In the genomic region with DNA sequence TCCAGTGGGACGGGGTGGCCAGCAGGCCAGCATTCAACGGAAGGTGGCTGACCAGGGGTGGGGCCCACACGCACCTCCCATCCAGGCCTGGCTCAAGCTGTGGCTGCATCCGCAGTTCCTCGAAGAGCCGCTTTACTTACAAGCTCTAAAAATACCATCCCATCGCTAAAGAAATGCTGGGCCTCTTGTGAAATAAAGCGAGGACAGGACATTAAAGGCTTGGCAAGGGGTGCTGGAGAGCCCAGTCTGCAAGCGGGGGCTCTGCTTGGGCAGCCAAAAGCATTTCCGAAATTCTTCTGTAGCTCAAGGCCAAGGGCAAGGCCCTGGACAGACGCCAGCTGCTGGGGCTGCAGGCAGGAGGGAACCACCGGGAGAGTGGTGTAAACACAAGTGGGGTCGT, we compare ENCODE assay signal across 8 mouse cellular contexts. TPM values are rescaled to one million over a fixed set of nuclear protein-coding genes. Genes with fewer than 3 reads are reported as not detected.
A peak's percentile ranks its signal among the peaks of the same experiment; 100 is the strongest.
DNase-seq lines count a peak whose midpoint lies in the region; ATAC-seq and TF ChIP-seq lines count a peak whose summit lies in the region.
"Had no signal": no experiment of that assay in that cellular context is flagged by ENCODE, and none has a peak within 500 bp of the region (broad histone marks: within the 10 kb centered on the region; RNA-seq: fewer than 3 reads in every experiment).

No protein-coding gene starts in this region.

- H3K4me2 ChIP-seq in limb, embryonic 13.5 days (replicated peaks), result peak overlapping the region; percentile 27

- no peaks in the 10 kb centered on the region for H3K36me3 ChIP-seq in spleen, adult 2 months (ENCODE audit: control insufficient read depth, insufficient read depth, low read length)
- peaks cover 6% of the 10 kb centered on the region for H3K36me3 ChIP-seq in limb, embryonic 13.5 days

- no peaks in the 10 kb centered on the region; the same call in 1 of the 2 replicates for H3K4me1 ChIP-seq in spleen, adult 2 months (ENCODE audit: control insufficient read depth, insufficient read depth, insufficient read length)
- peaks cover 41% of the 10 kb centered on the region for H3K4me1 ChIP-seq in limb, embryonic 13.5 days

- no peak for TF ChIP-seq POLR2A in spleen, adult 2 months (IDR thresholded peaks at IDR 0.05; ENCODE audit: low read depth, low read length)

- H3K27ac ChIP-seq in spleen, adult 2 months (ENCODE audit: insufficient read depth, low read length), result 0 out of 2 replicates have a peak overlapping the region, but pooled peaks have one; percentile 17
- peak overlapping the region; percentile 87 for H3K27ac ChIP-seq in limb, embryonic 13.5 days
- H3K27ac ChIP-seq: liver, embryonic 14.5 days had no signal

- 0 out of 2 replicates have a peak, but pooled peaks cover 2% of the 10 kb centered on the region for H3K9me3 ChIP-seq in limb, embryonic 13.5 days

- TF ChIP-seq CTCF in spleen, adult 2 months (IDR thresholded peaks at IDR 0.05; ENCODE audit: extremely low read depth, insufficient read depth, insufficient read length, insufficient replicate concordance), result no peak

- WGBS in spleen, adult 2 months, result 83% methylated on average over 13 of the region's 13 CpGs
- 36% methylated on average over 13 of the region's 13 CpGs for WGBS in limb, embryonic 13.5 days

- no peak overlapping the region for H3K4me3 ChIP-seq in spleen, adult 2 months (ENCODE audit: extremely low read depth, insufficient read depth, insufficient read length)
- no peak overlapping the region for H3K4me3 ChIP-seq in limb, embryonic 13.5 days

- H3K9ac ChIP-seq in limb, embryonic 13.5 days, result no peak overlapping the region
- H3K9ac ChIP-seq: liver, embryonic 14.5 days had no signal

- 0 out of 2 replicates have a peak, but pooled peaks have one; percentile 16 for ATAC-seq in limb, embryonic 13.5 days (ENCODE audit: low FRiP score, low read depth)
- no peak for ATAC-seq in granulocyte monocyte progenitor cell, adult 5-6 weeks (replicated peaks; ENCODE audit: poor library complexity, severe bottlenecking)

- intact Hi-C loops in heart, postnatal 14 days (cut with DNase I), result no loop called here

- no peaks in the 10 kb centered on the region for H3K27me3 ChIP-seq in spleen, adult 2 months (ENCODE audit: control insufficient read depth, insufficient read depth, low read length)
- no peaks in the 10 kb centered on the region for H3K27me3 ChIP-seq in limb, embryonic 13.5 days

- no peak for DNase-seq in spleen, adult 2 months (ENCODE audit: low read depth in 1 of 2, low spot score in 2 of 2)
- no peak for DNase-seq in spleen, adult 12 weeks (ENCODE audit: low spot score)
- peak; percentile 44 for DNase-seq in fibroblast of lung, adult 2 months (ENCODE audit: low read depth)
- peak; percentile 71 to 81 for DNase-seq in heart, postnatal 14 days
- DNase-seq in ovary, postnatal 14 days (ENCODE audit: low spot score), result peak; percentile 78

RNA-seq across cellular contexts. Expression of gene Kazn, which starts 59.7 kb away (rescaled TPM):
- 13.2 and 18.5 TPM in 2 replicates for polyA plus RNA-seq in spleen, adult 2 months (2012; rRNA removed)
- 1 to 10 TPM; 5.2 to 5.9 TPM for total RNA-seq in heart, postnatal 14 days (2021)
- 14.4 and 15.3 TPM in 2 replicates for polyA plus RNA-seq in limb, embryonic 13.5 days (2015; fragmentation: Nextera tagmentation; extraction: Ambion mirVana)
- 1.1 TPM in 1 of 2 replicates, not detected in the other for total RNA-seq in granulocyte monocyte progenitor cell, adult 5-6 weeks (2014; fragmentation: Nextera tagmentation)
- total RNA-seq in granulocyte monocyte progenitor cell, adult 5-6 weeks (2017), result 0.09 and 3.5 TPM in 2 replicates

Comparison
In these comparisons a context has a peak if more than half of its experiments do, and no peak if none do; other contexts are left out.
1. DNase-seq: peak in fibroblast of lung, adult 2 months (single experiment), heart, postnatal 14 days (2 of 2) and ovary, postnatal 14 days (single experiment); none in spleen, adult 2 months (0 of 2) and spleen, adult 12 weeks (single experiment).